Mouse (Mus musculus): ENCODE data around the gene Creb5.

- TF ChIP-seq TAL1 (IDR thresholded peaks at IDR 0.05; ENCODE audit: low read length), result no peak
- TF ChIP-seq GATA1 (IDR thresholded peaks at IDR 0.05; ENCODE audit: low read length), result no peak
Observed at GRCm38 (mm10) chr6:53449437-53450173, 162.5 kb downstream of the Creb5 start.

All from erythroblast, embryonic 14.5 days (primary cell).